Mouse (Mus musculus) G1E (cell line): ENCODE measurements around the gene Ntm. TPM values are rescaled to one million over a fixed set of nuclear protein-coding genes. Genes with fewer than 3 reads are reported as not detected.

Experiments used
- ATAC-seq: 2 replicates; pipeline ENCODE4 v1.8.0; 2016; ENCODE audit warnings: mild to moderate bottlenecking; ENCODE audit not compliant: insufficient number of reproducible peaks, poor library complexity, low FRiP score, severe bottlenecking; ENCODE audit errors: extremely low read depth
- DNase-seq: peaks from one replicate; pipeline ENCODE4 v3.0.0; 2012; ENCODE audit warnings: low spot score
- H3K27me3 ChIP-seq: 2 replicates; pipeline ENCODE4 v1.6.1; 2012; ENCODE audit warnings: mild to moderate bottlenecking, low read length, inconsistent platforms; ENCODE audit not compliant: insufficient read depth
- H3K36me3 ChIP-seq: replicated peaks from 2 replicates; pipeline ENCODE3; 2012; ENCODE audit warnings: mild to moderate bottlenecking, inconsistent platforms
- H3K4me1 ChIP-seq: 2 replicates; pipeline ENCODE4 v1.6.1; 2012; ENCODE audit warnings: low read depth, low read length, inconsistent platforms, mixed read lengths; ENCODE audit not compliant: insufficient read depth
- H3K4me3 ChIP-seq: 2 replicates; pipeline ENCODE4 v1.5.1; 2012; ENCODE audit warnings: low read depth, mild to moderate bottlenecking, inconsistent platforms, low read length, moderate library complexity, mixed read lengths
- H3K9me3 ChIP-seq: replicated peaks from 2 replicates; pipeline ENCODE4 v1.6.1; 2012; ENCODE audit warnings: inconsistent platforms
- CTCF ChIP-seq: IDR thresholded peaks from 2 replicates; pipeline ENCODE4 v1.5.1; 2012; ENCODE audit warnings: low read depth, low read length, inconsistent platforms, mixed read lengths
- GATA1 ChIP-seq: IDR thresholded peaks from 2 replicates; pipeline ENCODE4 v1.6.1; 2012; ENCODE audit warnings: borderline replicate concordance, low read length, inconsistent platforms, mixed read lengths
- GATA2 ChIP-seq: IDR thresholded peaks from 2 replicates; pipeline ENCODE4 v1.6.1; 2012; ENCODE audit warnings: low read depth, low read length, inconsistent platforms, borderline replicate concordance
- POLR2AphosphoS5 ChIP-seq: IDR thresholded peaks from 2 replicates; pipeline ENCODE4 v1.6.1; 2012; ENCODE audit warnings: low read depth, low read length, inconsistent platforms; ENCODE audit not compliant: insufficient replicate concordance
- TAL1 ChIP-seq: conservative IDR thresholded peaks from 2 replicates; pipeline ENCODE4 v1.6.1; 2012; ENCODE audit warnings: low read depth, low read length, inconsistent platforms, mixed read lengths
- polyA plus RNA-seq: library from polyadenylated mRNA; stranded (reverse); fragments of >175 nt; gene quantifications from 2 replicates; pipeline ENCODE4 v1.2.3, GENCODE M21; 2012
- total RNA-seq, 2 experiments: library from RNA; stranded (forward) in 1 of 2; stranded (reverse) in 1 of 2; fragments of 200-1000 nt in 1 of 2; fragments of >200 nt in 1 of 2; fragmentation: Nextera tagmentation in 1 of 2; gene quantifications; 2 replicates each; pipeline ENCODE4 v1.2.3; 2014 to 2017

Ntm gene
- total and polyA plus RNA-seq, 3 experiments: 0.11 TPM; not detected in 2

GRCm38 (mm10) chr9:29074494-29074893, 888.4 kb downstream of the Ntm start:
- DNase-seq: no peak
- TF ChIP-seq POLR2AphosphoS5 (no peak), GATA2 (no peak), CTCF (no peak), GATA1 (no peak), TAL1 (no peak)
- H3K4me3 ChIP-seq: no peak overlapping the region

GRCm38 (mm10) chr9:29071997-29072396, 890.9 kb downstream of the Ntm start:
- H3K4me1 ChIP-seq: no peaks in the 10 kb centered on the region
- no peak for TF ChIP-seq CTCF
- no peak for TF ChIP-seq GATA2
- TF ChIP-seq TAL1: no peak
- TF ChIP-seq POLR2AphosphoS5: no peak
- no peak for TF ChIP-seq GATA1
- no peak for DNase-seq
- no peak for ATAC-seq
- peaks cover 18% of the 10 kb centered on the region for H3K9me3 ChIP-seq
- H3K27me3 ChIP-seq: no peaks in the 10 kb centered on the region
- no peak overlapping the region for H3K4me3 ChIP-seq
- H3K36me3 ChIP-seq: no peaks in the 10 kb centered on the region

More at GRCm38 (mm10) chr9:29074494-29074893, 888.4 kb downstream of the Ntm start:
- no peaks in the 10 kb centered on the region for H3K27me3 ChIP-seq
- H3K4me1 ChIP-seq: no peaks in the 10 kb centered on the region
- no peaks in the 10 kb centered on the region for H3K36me3 ChIP-seq
- peaks cover 13% of the 10 kb centered on the region for H3K9me3 ChIP-seq
- no peak for ATAC-seq

GRCm38 (mm10) chr9:29067572-29067971, 895.4 kb downstream of the Ntm start:
- Histone ChIP-seq H3K4me1 (no peaks in the 10 kb centered on the region), H3K9me3 (peaks cover 5% of the 10 kb centered on the region), H3K27me3 (no peaks in the 10 kb centered on the region), H3K36me3 (no peaks in the 10 kb centered on the region), H3K4me3 (no peak overlapping the region)
- ATAC-seq (no peak), DNase-seq (no peak)
- TF ChIP-seq POLR2AphosphoS5 (no peak), GATA1 (no peak), CTCF (no peak), GATA2 (no peak), TAL1 (no peak)

GRCm38 (mm10) chr9:29060293-29060692, 902.6 kb downstream of the Ntm start:
- ATAC-seq: no peak
- Histone ChIP-seq H3K36me3 (no peaks in the 10 kb centered on the region), H3K4me1 (no peaks in the 10 kb centered on the region), H3K4me3 (no peak overlapping the region), H3K27me3 (no peaks in the 10 kb centered on the region), H3K9me3 (peaks cover 10% of the 10 kb centered on the region; the same call in 1 of the 2 replicates)
- no peak for DNase-seq
- no peak for TF ChIP-seq GATA1
- no peak for TF ChIP-seq CTCF
- TF ChIP-seq TAL1: no peak
- no peak for TF ChIP-seq GATA2
- TF ChIP-seq POLR2AphosphoS5: no peak

GRCm38 (mm10) chr9:29058811-29059210, 904.1 kb downstream of the Ntm start:
- Histone ChIP-seq H3K9me3 (peaks cover 10% of the 10 kb centered on the region; the same call in 1 of the 2 replicates), H3K4me1 (no peaks in the 10 kb centered on the region), H3K36me3 (no peaks in the 10 kb centered on the region), H3K27me3 (no peaks in the 10 kb centered on the region), H3K4me3 (no peak overlapping the region)
- ATAC-seq: no peak
- TF ChIP-seq GATA2 (no peak), TAL1 (no peak), GATA1 (no peak), CTCF (no peak), POLR2AphosphoS5 (no peak)
- DNase-seq: no peak

GRCm38 (mm10) chr9:29055637-29056036, 907.3 kb downstream of the Ntm start:
- Histone ChIP-seq H3K9me3 (peaks cover 10% of the 10 kb centered on the region; the same call in 1 of the 2 replicates), H3K27me3 (no peaks in the 10 kb centered on the region), H3K4me1 (no peaks in the 10 kb centered on the region), H3K4me3 (no peak overlapping the region), H3K36me3 (no peaks in the 10 kb centered on the region)
- ATAC-seq: no peak
- DNase-seq: no peak
- TF ChIP-seq POLR2AphosphoS5 (no peak), GATA2 (no peak), CTCF (no peak), GATA1 (no peak), TAL1 (no peak)

GRCm38 (mm10) chr9:29036466-29036865, 926.5 kb downstream of the Ntm start:
- no peaks in the 10 kb centered on the region for H3K4me1 ChIP-seq
- no peaks in the 10 kb centered on the region for H3K27me3 ChIP-seq
- H3K9me3 ChIP-seq: peaks cover 11% of the 10 kb centered on the region
- no peaks in the 10 kb centered on the region for H3K36me3 ChIP-seq
- TF ChIP-seq GATA2 (no peak), POLR2AphosphoS5 (no peak), TAL1 (no peak), GATA1 (no peak), CTCF (no peak)
- no peak for DNase-seq
- no peak for ATAC-seq
- no peak overlapping the region for H3K4me3 ChIP-seq
